Mouse (Mus musculus) liver, embryonic 16.5 days (tissue): ENCODE measurements around the gene Slc6a2. TPM values are rescaled to one million over a fixed set of nuclear protein-coding genes. Genes with fewer than 3 reads are reported as not detected.

Experiments
- ATAC-seq: fragments of 200-750 bp; cut with Nextera tagmentation; 2 replicates; pipeline ENCODE4 v1.8.0; 2017; ENCODE audit warnings: low read depth, mild to moderate bottlenecking, moderate number of reproducible peaks, moderate library complexity
- H3K27ac ChIP-seq: fragments of 300-500 bp; sonication (generic); 2 replicates; pipeline ENCODE4 v1.5.1; 2014; ENCODE audit warnings: mild to moderate bottlenecking, low read length
- H3K27me3 ChIP-seq: fragments of 300-500 bp; sonication (generic); 2 replicates; pipeline ENCODE4 v1.6.1; 2014; ENCODE audit warnings: low read depth, low read length, mixed read lengths; ENCODE audit not compliant: control insufficient read depth, insufficient read depth
- H3K36me3 ChIP-seq: fragments of 300-500 bp; sonication (generic); 2 replicates; pipeline ENCODE4 v1.6.1; 2014; ENCODE audit warnings: mild to moderate bottlenecking; ENCODE audit not compliant: control insufficient read depth, insufficient read depth
- H3K4me1 ChIP-seq: fragments of 300-500 bp; sonication (generic); 2 replicates; pipeline ENCODE4 v1.6.1; 2014; ENCODE audit warnings: low read depth, low read length, mixed read lengths; ENCODE audit not compliant: control insufficient read depth
- H3K4me2 ChIP-seq: fragments of 300-500 bp; sonication (generic); 2 replicates; pipeline ENCODE4 v1.6.1; 2014; ENCODE audit warnings: low read depth, low read length, mixed read lengths
- H3K4me3 ChIP-seq: fragments of 300-500 bp; sonication (generic); 2 replicates; pipeline ENCODE4 v1.5.1; 2014; ENCODE audit warnings: low read depth, mild to moderate bottlenecking, low read length
- H3K9ac ChIP-seq: fragments of 300-500 bp; sonication (generic); 2 replicates; pipeline ENCODE4 v1.6.1; 2014; ENCODE audit warnings: low read depth, low read length
- H3K9me3 ChIP-seq: fragments of 300-500 bp; sonication (generic); replicated peaks from 2 replicates; pipeline ENCODE4 v1.6.1; 2016; ENCODE audit warnings: low read length; ENCODE audit not compliant: control insufficient read depth
- WGBS: fragments of 180-500 bp; shearing (Covaris S2); extraction: QIAGEN DNeasy Blood & Tissue Kit; methylation state at CpG from one replicate; pipeline ENCODE4 v1.1.7; 2014; ENCODE audit not compliant: insufficient replicate concordance; 5-methylcytosine and 5-hydroxymethylcytosine counted together
- microRNA-seq: library from miRNA; unstranded; fragments of <30 nt; microRNA quantifications from one replicate; pipeline ENCODE4, GENCODE M21; 2016
- polyA plus RNA-seq: library from polyadenylated mRNA; unstranded; fragments of >200 nt; fragmentation: Nextera tagmentation; extraction: Ambion mirVana; gene quantifications from 2 replicates; pipeline ENCODE4 v1.2.1, GENCODE M21; 2015

Gene Slc6a2
- polyA plus RNA-seq, 1 experiment from 2014 or later = not detected

GRCm38 (mm10) chr8:93040776-93041567, 81.1 kb downstream of the Slc6a2 start:
- Histone ChIP-seq H3K27ac (no peak overlapping the region), H3K36me3 (no peaks in the 10 kb centered on the region), H3K9me3 (no peaks in the 10 kb centered on the region), H3K4me2 (no peak overlapping the region), H3K27me3 (no peaks in the 10 kb centered on the region), H3K9ac (no peak overlapping the region), H3K4me1 (no peaks in the 10 kb centered on the region), H3K4me3 (no peak overlapping the region)
- WGBS = 60% methylated on average over 4 of the region's 4 CpGs
- ATAC-seq = no peak

- H3K27ac ChIP-seq = no peak overlapping the region
- WGBS = 43% methylated on average over 1 of the region's 1 CpGs
- H3K9me3 ChIP-seq = no peaks in the 10 kb centered on the region
- no peak overlapping the region for H3K4me3 ChIP-seq
- no peaks in the 10 kb centered on the region for H3K36me3 ChIP-seq
- no peaks in the 10 kb centered on the region for H3K4me1 ChIP-seq
- H3K4me2 ChIP-seq = no peak overlapping the region
- no peak for ATAC-seq
- no peaks in the 10 kb centered on the region for H3K27me3 ChIP-seq
- no peak overlapping the region for H3K9ac ChIP-seq
Measured at GRCm38 (mm10) chr8:93043083-93043482, 83.2 kb downstream of the Slc6a2 start.

- Histone ChIP-seq H3K36me3 (no peaks in the 10 kb centered on the region), H3K4me2 (no peak within 1 kb of the TSS), H3K9ac (no peak within 1 kb of the TSS), H3K9me3 (no peaks in the 10 kb centered on the region), H3K4me3 (no peak within 1 kb of the TSS), H3K4me1 (no peaks in the 10 kb centered on the region), H3K27me3 (no peaks in the 10 kb centered on the region), H3K27ac (no peak within 1 kb of the TSS)
- no peak for ATAC-seq
- 52% methylated on average over 3 of the region's 3 CpGs for WGBS
Measured at GRCm38 (mm10) chr8:93048092-93048491, 88.2 kb downstream of the Slc6a2 start, which contains the start of gene Ces1a. Ces1a (minus strand) TSS chr8:93048192.

GRCm38 (mm10) chr8:93048510-93049416, 88.9 kb downstream of the Slc6a2 start:
- whole genome bisulfite sequencing = 34% methylated on average over 4 of the region's 4 CpGs
- H3K36me3 ChIP-seq = no peaks in the 10 kb centered on the region

More at GRCm38 (mm10) chr8:93048510-93049416, 88.9 kb downstream of the Slc6a2 start:
- Histone ChIP-seq H3K4me2 (no peak overlapping the region), H3K27ac (no peak overlapping the region), H3K9ac (no peak overlapping the region), H3K4me3 (no peak overlapping the region), H3K9me3 (no peaks in the 10 kb centered on the region), H3K27me3 (no peaks in the 10 kb centered on the region), H3K4me1 (no peaks in the 10 kb centered on the region)
- ATAC-seq = no peak

Small RNAs within 50 kb of the gene (microRNA-seq; reads per million reads assigned to microRNA genes)
- not detected for gene Gm22151

Other genes starting within 250 kb of the Slc6a2 start
- gene Mmp2, start 132.8 kb upstream of the Slc6a2 start, polyA plus RNA-seq = 8.7 and 10.1 TPM in 2 replicates
- 5.0 TPM in 2 replicates for gene Lpcat2, start 104.7 kb upstream of the Slc6a2 start, polyA plus RNA-seq
- not detected in 2 replicates for gene Capns2, start 58.7 kb upstream of the Slc6a2 start, polyA plus RNA-seq
- gene Ces1a, start 88.1 kb downstream of the Slc6a2 start, polyA plus RNA-seq = not detected in 2 replicates
- gene Ces1b, start 119.9 kb downstream of the Slc6a2 start, polyA plus RNA-seq = not detected in 2 replicates
- 11.9 and 12.7 TPM in 2 replicates for gene Ces1c, start 171.2 kb downstream of the Slc6a2 start, polyA plus RNA-seq
- 45.9 and 53.7 TPM in 2 replicates for gene Ces1d, start 237.8 kb downstream of the Slc6a2 start, polyA plus RNA-seq